Mouse (Mus musculus): Measurements from ENCODE around the gene Snrpd2. TPM values are rescaled to one million over a fixed set of nuclear protein-coding genes. Genes with fewer than 3 reads are reported as not detected.
A peak's percentile ranks its signal among the peaks of the same experiment; 100 is the strongest.

Gene Snrpd2
- total and polyA plus RNA-seq, 2 experiments from 2014 or later: 45.6 to 84.9 TPM

GRCm38 (mm10) chr7:19158601-19159000 lies 9.1 kb downstream of the Snrpd2 start:
- Histone ChIP-seq H3K9ac (replicated peaks; ENCODE audit: low read depth, low read length) (no peak overlapping the region), H3K36me3 (replicated peaks; ENCODE audit: control insufficient read depth, insufficient read depth, low read length) (peaks cover 11% of the 10 kb centered on the region), H3K4me3 (ENCODE audit: low read depth, low read length) (no peak overlapping the region), H3K4me2 (ENCODE audit: low read depth, low read length) (no peak overlapping the region), H3K27me3 (ENCODE audit: control insufficient read depth, insufficient read depth, low read length) (0 out of 2 replicates have a peak, but pooled peaks cover 9% of the 10 kb centered on the region), H3K27ac (ENCODE audit: low read depth) (no peak overlapping the region), H3K9me3 (replicated peaks; ENCODE audit: control insufficient read depth, low read length) (no peaks in the 10 kb centered on the region), H3K4me1 (ENCODE audit: control insufficient read depth, insufficient read depth) (peaks cover 9% of the 10 kb centered on the region)
- TF ChIP-seq CTCF (IDR thresholded peaks at IDR 0.05; ENCODE audit: low read depth): no peak
- no peak for TF ChIP-seq EP300 (IDR thresholded peaks at IDR 0.05; ENCODE audit: low read depth)
- DNase-seq (ENCODE audit: low spot score): no peak
- WGBS: 77% methylated on average over 11 of the region's 11 CpGs
- no peak for ATAC-seq (ENCODE audit: insufficient read depth, low read depth)

GRCm38 (mm10) chr7:19159411-19159810 lies 9.9 kb downstream of the Snrpd2 start:
- Histone ChIP-seq H3K36me3 (replicated peaks; ENCODE audit: control insufficient read depth, insufficient read depth, low read length) (peaks cover 7% of the 10 kb centered on the region; the same call in 1 of the 2 replicates), H3K4me2 (ENCODE audit: low read depth, low read length) (no peak overlapping the region), H3K9me3 (replicated peaks; ENCODE audit: control insufficient read depth, low read length) (no peaks in the 10 kb centered on the region), H3K4me3 (ENCODE audit: low read depth, low read length) (no peak overlapping the region), H3K27me3 (ENCODE audit: control insufficient read depth, insufficient read depth, low read length) (0 out of 2 replicates have a peak, but pooled peaks cover 9% of the 10 kb centered on the region), H3K27ac (ENCODE audit: low read depth) (no peak overlapping the region), H3K4me1 (ENCODE audit: control insufficient read depth, insufficient read depth) (peaks cover 11% of the 10 kb centered on the region), H3K9ac (replicated peaks; ENCODE audit: low read depth, low read length) (no peak overlapping the region)
- DNase-seq (ENCODE audit: low spot score) (no peak), ATAC-seq (ENCODE audit: insufficient read depth, low read depth) (no peak)
- 29% methylated on average over 18 of the region's 18 CpGs for WGBS
- TF ChIP-seq CTCF (IDR thresholded peaks at IDR 0.05; ENCODE audit: low read depth) (no peak), EP300 (IDR thresholded peaks at IDR 0.05; ENCODE audit: low read depth) (no peak)

- DNase-seq (ENCODE audit: low spot score): no peak
- peaks cover 18% of the 10 kb centered on the region for H3K4me1 ChIP-seq (ENCODE audit: control insufficient read depth, insufficient read depth)
- no peaks in the 10 kb centered on the region for H3K9me3 ChIP-seq (replicated peaks; ENCODE audit: control insufficient read depth, low read length)
- H3K27ac ChIP-seq (ENCODE audit: low read depth): no peak overlapping the region
- ATAC-seq (ENCODE audit: insufficient read depth, low read depth): peak; percentile 21; the same call in 1 of the 2 replicates
- no peak for TF ChIP-seq CTCF (IDR thresholded peaks at IDR 0.05; ENCODE audit: low read depth)
- TF ChIP-seq EP300 (IDR thresholded peaks at IDR 0.05; ENCODE audit: low read depth): no peak
- H3K36me3 ChIP-seq (replicated peaks; ENCODE audit: control insufficient read depth, insufficient read depth, low read length): peaks cover 7% of the 10 kb centered on the region; the same call in 1 of the 2 replicates
- WGBS: 5% methylated on average over 19 of the region's 20 CpGs
- peak overlapping the region; percentile 58 for H3K4me2 ChIP-seq (ENCODE audit: low read depth, low read length)
- H3K9ac ChIP-seq (replicated peaks; ENCODE audit: low read depth, low read length): no peak overlapping the region
- peak overlapping the region; percentile 26 for H3K4me3 ChIP-seq (ENCODE audit: low read depth, low read length)
- H3K27me3 ChIP-seq (ENCODE audit: control insufficient read depth, insufficient read depth, low read length): 0 out of 2 replicates have a peak, but pooled peaks cover 9% of the 10 kb centered on the region
Measured at GRCm38 (mm10) chr7:19160115-19160514, 10.6 kb downstream of the Snrpd2 start.

- TF ChIP-seq EP300 (IDR thresholded peaks at IDR 0.05; ENCODE audit: low read depth) (no peak), CTCF (IDR thresholded peaks at IDR 0.05; ENCODE audit: low read depth) (no peak)
- H3K4me3 ChIP-seq (ENCODE audit: low read depth, low read length): no peak overlapping the region
- WGBS: 81% methylated on average over 7 of the region's 7 CpGs
- H3K27me3 ChIP-seq (ENCODE audit: control insufficient read depth, insufficient read depth, low read length): 0 out of 2 replicates have a peak, but pooled peaks cover 9% of the 10 kb centered on the region
- ATAC-seq (ENCODE audit: insufficient read depth, low read depth) (no peak), DNase-seq (ENCODE audit: low spot score) (no peak)
- no peak overlapping the region for H3K27ac ChIP-seq (ENCODE audit: low read depth)
- no peak overlapping the region for H3K9ac ChIP-seq (replicated peaks; ENCODE audit: low read depth, low read length)
- H3K9me3 ChIP-seq (replicated peaks; ENCODE audit: control insufficient read depth, low read length): no peaks in the 10 kb centered on the region
- H3K36me3 ChIP-seq (replicated peaks; ENCODE audit: control insufficient read depth, insufficient read depth, low read length): peaks cover 7% of the 10 kb centered on the region; the same call in 1 of the 2 replicates
- H3K4me1 ChIP-seq (ENCODE audit: control insufficient read depth, insufficient read depth): peaks cover 15% of the 10 kb centered on the region
- no peak overlapping the region for H3K4me2 ChIP-seq (ENCODE audit: low read depth, low read length)
Measured at GRCm38 (mm10) chr7:19162928-19163327, 13.4 kb downstream of the Snrpd2 start.

- Histone ChIP-seq H3K27me3 (ENCODE audit: control insufficient read depth, insufficient read depth, low read length) (0 out of 2 replicates have a peak, but pooled peaks cover 9% of the 10 kb centered on the region), H3K4me3 (ENCODE audit: low read depth, low read length) (no peak overlapping the region), H3K9ac (replicated peaks; ENCODE audit: low read depth, low read length) (no peak overlapping the region), H3K9me3 (replicated peaks; ENCODE audit: control insufficient read depth, low read length) (no peaks in the 10 kb centered on the region), H3K4me1 (ENCODE audit: control insufficient read depth, insufficient read depth) (peaks cover 20% of the 10 kb centered on the region), H3K36me3 (replicated peaks; ENCODE audit: control insufficient read depth, insufficient read depth, low read length) (peaks cover 7% of the 10 kb centered on the region; the same call in 1 of the 2 replicates), H3K27ac (ENCODE audit: low read depth) (no peak overlapping the region), H3K4me2 (ENCODE audit: low read depth, low read length) (peak overlapping the region; percentile 52; the same call in 1 of the 2 replicates)
- TF ChIP-seq EP300 (IDR thresholded peaks at IDR 0.05; ENCODE audit: low read depth) (no peak), CTCF (IDR thresholded peaks at IDR 0.05; ENCODE audit: low read depth) (no peak)
- DNase-seq (ENCODE audit: low spot score) (no peak), ATAC-seq (ENCODE audit: insufficient read depth, low read depth) (no peak)
- 43% methylated on average over 12 of the region's 12 CpGs for WGBS
Measured at GRCm38 (mm10) chr7:19163752-19164151, 14.2 kb downstream of the Snrpd2 start.

GRCm38 (mm10) chr7:19164189-19164588 lies 14.7 kb downstream of the Snrpd2 start:
- H3K27ac ChIP-seq (ENCODE audit: low read depth): no peak overlapping the region
- TF ChIP-seq CTCF (IDR thresholded peaks at IDR 0.05; ENCODE audit: low read depth) (no peak), EP300 (IDR thresholded peaks at IDR 0.05; ENCODE audit: low read depth) (no peak)
- ATAC-seq (ENCODE audit: insufficient read depth, low read depth) (no peak), DNase-seq (ENCODE audit: low spot score) (no peak)
- no peak overlapping the region for H3K9ac ChIP-seq (replicated peaks; ENCODE audit: low read depth, low read length)
- H3K4me1 ChIP-seq (ENCODE audit: control insufficient read depth, insufficient read depth): peaks cover 21% of the 10 kb centered on the region
- H3K27me3 ChIP-seq (ENCODE audit: control insufficient read depth, insufficient read depth, low read length): 0 out of 2 replicates have a peak, but pooled peaks cover 8% of the 10 kb centered on the region
- H3K4me2 ChIP-seq (ENCODE audit: low read depth, low read length): peak overlapping the region; percentile 52
- no peaks in the 10 kb centered on the region for H3K9me3 ChIP-seq (replicated peaks; ENCODE audit: control insufficient read depth, low read length)
- H3K36me3 ChIP-seq (replicated peaks; ENCODE audit: control insufficient read depth, insufficient read depth, low read length): peaks cover 7% of the 10 kb centered on the region; the same call in 1 of the 2 replicates
- no peak overlapping the region for H3K4me3 ChIP-seq (ENCODE audit: low read depth, low read length)
- 11% methylated on average over 6 of the region's 6 CpGs for WGBS
